Mouse (Mus musculus) urinary bladder, postnatal 36 days (tissue): ENCODE results near the gene Malrd1.
A peak's percentile ranks its signal among the peaks of the same experiment; 100 is the strongest.

Experiments used
- DNase-seq, 2 experiments: peaks; one replicate each; pipeline ENCODE4 v3.0.0; 2022; ENCODE audit warnings: low spot score in 2 of 2, mixed read lengths in 1 of 2

Malrd1 gene

GRCm38 (mm10) chr2:16031559-16031958 is 505.3 kb downstream of the Malrd1 start:
- no peak for DNase-seq

- no peak for DNase-seq
Measured at GRCm38 (mm10) chr2:16032804-16033203, 506.5 kb downstream of the Malrd1 start.

DNA sequence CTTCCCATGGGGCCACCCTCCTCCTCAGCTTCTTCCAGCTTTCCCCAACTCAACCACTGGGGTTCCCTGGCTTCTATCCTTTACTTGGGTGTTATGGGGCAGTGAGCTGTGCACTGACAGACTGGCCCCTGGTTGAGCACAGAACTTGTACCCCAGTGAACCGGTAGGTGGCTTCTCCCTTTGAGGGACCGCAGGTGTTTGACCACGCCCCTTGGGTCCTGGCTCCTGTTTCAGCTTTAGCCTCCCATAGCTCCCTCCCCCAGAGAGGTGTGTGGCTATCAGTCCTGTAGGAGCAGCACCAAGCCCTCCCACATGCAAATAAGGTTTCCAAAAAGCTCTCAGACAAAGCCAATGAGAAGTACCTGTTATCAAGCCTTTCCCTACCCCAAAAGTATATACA is 584.4 kb downstream of the Malrd1 start:
- no peak for DNase-seq

DNA sequence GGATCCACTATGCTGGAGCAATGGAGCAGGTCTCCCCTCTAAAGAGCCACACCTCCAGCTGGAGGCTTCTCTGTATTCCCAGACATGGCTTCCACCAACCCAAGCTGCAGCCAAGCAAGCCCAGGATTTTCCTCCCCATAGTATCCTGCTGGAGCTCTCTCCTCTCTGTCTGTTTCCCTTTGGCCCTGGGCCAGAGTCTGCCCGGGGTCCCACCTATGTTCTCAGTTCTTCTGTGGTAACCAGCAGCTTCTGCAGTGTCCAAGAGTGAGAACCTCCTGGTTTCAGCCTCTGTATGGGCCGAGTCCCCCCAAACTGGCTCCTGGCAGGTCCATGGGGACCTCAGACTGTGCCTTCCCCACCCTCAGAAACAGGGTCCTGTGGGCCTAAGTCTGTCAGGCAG is 587.1 kb downstream of the Malrd1 start:
- no peak for DNase-seq

GRCm38 (mm10) chr2:16147999-16148398 is 621.7 kb downstream of the Malrd1 start:
- DNase-seq, result no peak

- no peak for DNase-seq
Measured at GRCm38 (mm10) chr2:16152623-16153022, 626.3 kb downstream of the Malrd1 start.

- no peak for DNase-seq
Measured at GRCm38 (mm10) chr2:16163246-16163989, 637.1 kb downstream of the Malrd1 start.

GRCm38 (mm10) chr2:16168611-16169010 is 642.3 kb downstream of the Malrd1 start:
- peak; percentile 5 to 13 for DNase-seq

DNA sequence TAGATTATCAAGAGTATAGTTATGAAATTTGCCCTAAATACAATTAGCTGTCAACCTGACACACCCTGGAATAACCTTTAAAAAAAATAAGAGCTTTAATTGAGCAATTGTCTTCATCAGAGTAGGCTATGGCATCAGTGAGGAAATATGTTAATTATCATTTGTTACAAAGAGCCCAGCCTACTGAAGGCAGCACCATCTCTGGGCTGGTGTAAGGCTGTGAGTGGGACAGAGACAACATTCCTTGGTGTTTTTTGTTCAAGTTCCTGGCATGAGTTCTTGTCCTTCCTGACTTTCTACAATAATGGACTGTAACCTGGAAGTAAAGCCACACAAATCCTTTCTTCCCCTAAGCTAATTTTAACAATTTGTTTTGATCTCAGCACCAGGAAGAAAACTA is 645.8 kb downstream of the Malrd1 start:
- no peak for DNase-seq

- no peak for DNase-seq
Measured at GRCm38 (mm10) chr2:16173355-16173754, 647.1 kb downstream of the Malrd1 start.

GRCm38 (mm10) chr2:16182140-16182539 is 655.9 kb downstream of the Malrd1 start:
- no peak for DNase-seq

GRCm38 (mm10) chr2:16183158-16183557 is 656.9 kb downstream of the Malrd1 start:
- DNase-seq, result no peak

DNA sequence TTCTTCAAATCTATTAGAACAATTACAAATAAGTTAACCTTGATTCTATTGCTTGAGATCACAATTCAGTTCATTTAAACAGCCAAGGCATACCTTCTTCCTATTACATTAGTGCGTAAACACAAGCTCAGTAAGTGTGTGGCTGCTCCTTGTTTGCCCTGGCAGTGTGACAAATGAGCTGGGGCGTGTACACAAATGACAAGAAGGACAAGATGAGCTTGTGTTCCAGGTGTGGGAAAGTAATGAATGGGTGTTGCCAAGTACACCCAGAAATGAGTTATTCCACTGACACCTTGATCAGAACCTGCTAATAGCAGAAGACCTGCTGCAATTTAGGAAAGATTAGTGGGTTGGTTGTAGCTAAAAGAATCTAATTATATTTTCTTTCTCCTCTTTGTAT is 683.7 kb downstream of the Malrd1 start:
- DNase-seq, result no peak

DNA sequence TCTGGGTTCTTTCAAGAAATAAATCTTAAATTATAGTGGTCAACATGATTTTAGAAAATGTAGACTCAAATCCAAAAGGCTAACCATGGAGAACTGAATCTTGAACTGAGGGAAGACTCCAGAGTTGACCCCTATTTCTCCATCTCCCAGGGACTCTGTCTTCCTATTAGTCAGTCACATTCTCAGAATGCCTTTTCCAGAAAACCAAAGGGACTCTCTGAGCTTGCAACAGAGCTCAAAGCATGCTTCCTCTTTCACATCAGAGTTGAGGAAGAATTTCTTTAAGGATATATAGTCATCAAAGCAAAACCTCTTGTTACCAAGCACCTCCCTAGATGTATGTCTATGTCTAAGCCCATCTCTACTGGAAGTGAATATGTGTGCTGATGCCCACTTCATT is 686.5 kb downstream of the Malrd1 start:
- DNase-seq, result no peak

DNA sequence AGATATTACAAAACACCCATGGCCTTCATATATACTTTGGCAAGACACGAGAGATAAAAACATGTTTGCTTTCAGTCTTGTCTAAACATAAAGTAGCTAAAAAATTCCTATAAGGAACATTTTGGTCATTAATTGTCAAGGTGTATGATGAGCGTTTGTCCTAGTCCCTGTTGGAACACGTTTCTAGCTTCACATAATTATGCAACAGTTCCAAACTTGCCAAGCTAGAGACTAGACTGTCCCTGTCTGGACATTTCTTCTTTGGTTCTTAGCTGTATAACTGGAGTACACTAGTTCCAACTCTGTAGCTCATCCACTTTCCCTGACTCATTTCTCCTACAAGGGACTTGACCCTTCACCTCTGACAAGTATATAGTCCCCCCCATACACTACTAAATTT is 687.8 kb downstream of the Malrd1 start:
- no peak for DNase-seq

DNA sequence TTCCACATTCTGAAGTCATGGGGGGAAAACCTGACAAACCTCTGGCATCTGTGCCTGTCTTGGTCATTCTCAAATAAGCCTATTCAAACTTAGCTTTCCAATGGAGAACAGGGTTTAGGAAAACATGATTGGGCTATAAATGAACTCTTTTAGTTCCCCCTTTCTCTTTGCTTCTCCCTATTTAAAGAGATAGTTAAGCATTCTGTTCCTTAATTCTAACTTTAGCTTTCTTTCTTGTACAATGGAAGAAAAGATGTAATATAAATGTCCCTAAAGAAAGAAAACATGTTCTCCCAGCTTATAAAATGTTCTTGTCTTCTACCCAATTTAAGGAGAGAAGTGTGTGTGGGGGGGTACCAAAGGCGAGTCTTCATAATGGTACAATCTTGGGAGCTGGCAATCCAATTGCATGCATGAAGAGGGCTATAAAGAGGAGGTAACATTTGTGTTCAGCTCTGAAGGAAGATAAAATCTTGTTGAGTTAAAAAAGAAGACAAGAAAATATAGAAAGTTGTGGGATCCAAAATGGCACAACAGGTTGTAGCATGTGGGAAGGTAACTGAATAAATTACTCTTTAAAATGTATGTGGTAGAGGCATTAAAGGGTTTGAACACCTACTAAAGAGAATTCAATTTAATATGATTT is 702.0 kb downstream of the Malrd1 start:
- DNase-seq, result no peak

- DNase-seq, result no peak
Measured at GRCm38 (mm10) chr2:16240861-16241260, 714.6 kb downstream of the Malrd1 start.

DNA sequence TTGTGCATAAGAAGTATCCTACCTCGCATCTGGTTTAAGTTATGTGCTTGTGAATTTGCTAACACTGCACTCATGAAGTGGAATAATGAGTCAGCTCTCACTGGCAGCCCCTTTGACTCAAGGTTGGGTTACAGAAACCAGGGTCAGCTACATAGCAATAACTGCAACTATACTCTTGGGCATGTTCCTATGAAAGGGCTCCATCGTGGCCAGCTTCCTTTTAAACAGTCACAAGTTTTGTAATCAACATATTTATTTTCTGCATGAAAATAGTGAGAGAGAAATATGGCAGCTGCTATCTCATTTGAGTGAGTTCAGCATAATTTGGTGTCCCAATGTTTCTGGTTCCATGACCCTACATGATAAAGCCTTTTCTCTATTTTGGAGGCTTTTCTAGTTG is 716.8 kb downstream of the Malrd1 start:
- no peak for DNase-seq

- DNase-seq, result no peak
Measured at GRCm38 (mm10) chr2:16248861-16249260, 722.6 kb downstream of the Malrd1 start.

DNA sequence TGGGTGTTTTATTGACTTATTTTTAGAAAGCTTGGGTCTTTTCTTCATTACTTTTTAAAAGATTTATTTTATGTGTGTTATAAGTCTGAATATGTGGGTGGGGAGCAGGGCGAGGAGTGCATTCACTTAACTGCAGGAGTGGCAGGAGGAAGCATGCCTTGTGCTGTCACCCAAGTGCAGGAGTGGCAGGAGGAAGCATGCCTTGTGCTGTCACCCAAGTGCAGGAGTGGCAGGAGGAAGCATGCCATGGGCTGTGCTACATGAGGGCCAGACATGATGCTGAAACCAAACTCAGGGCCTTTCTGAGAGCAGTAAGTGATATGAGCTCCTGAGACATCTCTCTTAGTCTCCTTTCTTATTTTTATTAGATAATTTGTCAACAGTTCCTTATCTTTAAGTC is 726.0 kb downstream of the Malrd1 start:
- DNase-seq, result no peak
